Mouse (Mus musculus): Measurements from ENCODE around the gene Dirc2. TPM values are rescaled to one million over a fixed set of nuclear protein-coding genes. Genes with fewer than 3 reads are reported as not detected.

The Dirc2 gene
- polyA plus RNA-seq, 1 experiment from 2014 or later, result 44.9 TPM

- no peak for ATAC-seq (ENCODE audit: low FRiP score)
- Histone ChIP-seq H3K9me3 (ENCODE audit: control insufficient read depth, low read length) (no peaks in the 10 kb centered on the region), H3K4me3 (replicated peaks; ENCODE audit: low read length) (no peak overlapping the region), H3K9ac (no peak overlapping the region), H3K27me3 (ENCODE audit: control insufficient read depth, insufficient read depth, low read length) (no peaks in the 10 kb centered on the region), H3K4me1 (replicated peaks; ENCODE audit: control insufficient read depth, insufficient read depth, low read length) (no peaks in the 10 kb centered on the region), H3K36me3 (replicated peaks; ENCODE audit: control insufficient read depth, insufficient read depth) (peaks cover 13% of the 10 kb centered on the region), H3K27ac (no peak overlapping the region), H3K4me2 (replicated peaks) (no peak overlapping the region)
- 76% methylated on average over 6 of the region's 6 CpGs for WGBS
- no peak for DNase-seq (ENCODE audit: low spot score)
Measured at GRCm38 (mm10) chr16:35791962-35792521, 22.9 kb upstream of the Dirc2 start.

- no peak for DNase-seq (ENCODE audit: low spot score)
- Histone ChIP-seq H3K27ac (no peak overlapping the region), H3K9me3 (ENCODE audit: control insufficient read depth, low read length) (no peaks in the 10 kb centered on the region), H3K27me3 (ENCODE audit: control insufficient read depth, insufficient read depth, low read length) (no peaks in the 10 kb centered on the region), H3K36me3 (replicated peaks; ENCODE audit: control insufficient read depth, insufficient read depth) (peaks cover 13% of the 10 kb centered on the region), H3K4me3 (replicated peaks; ENCODE audit: low read length) (no peak overlapping the region), H3K4me1 (replicated peaks; ENCODE audit: control insufficient read depth, insufficient read depth, low read length) (no peaks in the 10 kb centered on the region), H3K9ac (no peak overlapping the region), H3K4me2 (replicated peaks) (no peak overlapping the region)
- 92% methylated on average over 6 of the region's 6 CpGs for WGBS
- ATAC-seq (ENCODE audit: low FRiP score), result no peak
Measured at GRCm38 (mm10) chr16:35788330-35788729, 19.2 kb upstream of the Dirc2 start.

- H3K36me3 ChIP-seq (replicated peaks; ENCODE audit: control insufficient read depth, insufficient read depth), result peaks cover 13% of the 10 kb centered on the region
- H3K9me3 ChIP-seq (ENCODE audit: control insufficient read depth, low read length), result no peaks in the 10 kb centered on the region
- peak; percentile 79; the same call in 1 of the 2 replicates for ATAC-seq (ENCODE audit: low FRiP score)
- no peak overlapping the region for H3K27ac ChIP-seq
- no peak overlapping the region for H3K9ac ChIP-seq
- WGBS, result 45% methylated on average over 8 of the region's 8 CpGs
- no peak overlapping the region for H3K4me2 ChIP-seq (replicated peaks)
- no peaks in the 10 kb centered on the region for H3K27me3 ChIP-seq (ENCODE audit: control insufficient read depth, insufficient read depth, low read length)
- H3K4me3 ChIP-seq (replicated peaks; ENCODE audit: low read length), result no peak overlapping the region
- DNase-seq (ENCODE audit: low spot score), result no peak
- H3K4me1 ChIP-seq (replicated peaks; ENCODE audit: control insufficient read depth, insufficient read depth, low read length), result no peaks in the 10 kb centered on the region
Measured at GRCm38 (mm10) chr16:35787568-35788189, 18.5 kb upstream of the Dirc2 start.

GRCm38 (mm10) chr16:35787163-35787562 lies 18.0 kb upstream of the Dirc2 start:
- 72% methylated on average over 6 of the region's 6 CpGs for WGBS
- H3K9ac ChIP-seq, result no peak overlapping the region
- H3K4me2 ChIP-seq (replicated peaks), result no peak overlapping the region
- H3K9me3 ChIP-seq (ENCODE audit: control insufficient read depth, low read length), result no peaks in the 10 kb centered on the region
- peak; percentile 40; the same call in 1 of the 2 replicates for ATAC-seq (ENCODE audit: low FRiP score)
- no peaks in the 10 kb centered on the region for H3K27me3 ChIP-seq (ENCODE audit: control insufficient read depth, insufficient read depth, low read length)
- H3K4me3 ChIP-seq (replicated peaks; ENCODE audit: low read length), result no peak overlapping the region
- DNase-seq (ENCODE audit: low spot score), result no peak
- H3K4me1 ChIP-seq (replicated peaks; ENCODE audit: control insufficient read depth, insufficient read depth, low read length), result no peaks in the 10 kb centered on the region
- H3K27ac ChIP-seq, result peak overlapping the region; percentile 39; the same call in 1 of the 2 replicates
- peaks cover 13% of the 10 kb centered on the region for H3K36me3 ChIP-seq (replicated peaks; ENCODE audit: control insufficient read depth, insufficient read depth)

GRCm38 (mm10) chr16:35784134-35784725 lies 15.1 kb upstream of the Dirc2 start:
- 84% methylated on average over 7 of the region's 7 CpGs for WGBS
- no peak for DNase-seq (ENCODE audit: low spot score)
- H3K27ac ChIP-seq, result no peak overlapping the region
- no peak overlapping the region for H3K4me3 ChIP-seq (replicated peaks; ENCODE audit: low read length)
- H3K4me2 ChIP-seq (replicated peaks), result no peak overlapping the region
- ATAC-seq (ENCODE audit: low FRiP score), result no peak
- H3K9ac ChIP-seq, result no peak overlapping the region
- no peaks in the 10 kb centered on the region for H3K27me3 ChIP-seq (ENCODE audit: control insufficient read depth, insufficient read depth, low read length)
- H3K36me3 ChIP-seq (replicated peaks; ENCODE audit: control insufficient read depth, insufficient read depth), result peaks cover 9% of the 10 kb centered on the region
- H3K9me3 ChIP-seq (ENCODE audit: control insufficient read depth, low read length), result no peaks in the 10 kb centered on the region
- H3K4me1 ChIP-seq (replicated peaks; ENCODE audit: control insufficient read depth, insufficient read depth, low read length), result no peaks in the 10 kb centered on the region

GRCm38 (mm10) chr16:35783207-35783573 lies 14.0 kb upstream of the Dirc2 start:
- Histone ChIP-seq H3K4me3 (replicated peaks; ENCODE audit: low read length) (no peak overlapping the region), H3K9ac (no peak overlapping the region), H3K27ac (no peak overlapping the region), H3K4me2 (replicated peaks) (no peak overlapping the region), H3K4me1 (replicated peaks; ENCODE audit: control insufficient read depth, insufficient read depth, low read length) (no peaks in the 10 kb centered on the region), H3K27me3 (ENCODE audit: control insufficient read depth, insufficient read depth, low read length) (no peaks in the 10 kb centered on the region), H3K9me3 (ENCODE audit: control insufficient read depth, low read length) (no peaks in the 10 kb centered on the region), H3K36me3 (replicated peaks; ENCODE audit: control insufficient read depth, insufficient read depth) (peaks cover under 1% of the 10 kb centered on the region; the same call in 1 of the 2 replicates)
- DNase-seq (ENCODE audit: low spot score) (no peak), ATAC-seq (ENCODE audit: low FRiP score) (no peak)
- 89% methylated on average over 3 of the region's 3 CpGs for WGBS

GRCm38 (mm10) chr16:35782451-35783206 lies 13.5 kb upstream of the Dirc2 start:
- no peak overlapping the region for H3K27ac ChIP-seq

GRCm38 (mm10) chr16:35781651-35782050 lies 12.5 kb upstream of the Dirc2 start:
- 87% methylated on average over 5 of the region's 5 CpGs for WGBS
- no peak for ATAC-seq (ENCODE audit: low FRiP score)

More at GRCm38 (mm10) chr16:35782451-35783206, 13.5 kb upstream of the Dirc2 start:
- DNase-seq (ENCODE audit: low spot score) (no peak), ATAC-seq (ENCODE audit: low FRiP score) (no peak)
- Histone ChIP-seq H3K9ac (no peak overlapping the region), H3K36me3 (replicated peaks; ENCODE audit: control insufficient read depth, insufficient read depth) (no peaks in the 10 kb centered on the region; the same call in 1 of the 2 replicates), H3K4me3 (replicated peaks; ENCODE audit: low read length) (no peak overlapping the region), H3K9me3 (ENCODE audit: control insufficient read depth, low read length) (no peaks in the 10 kb centered on the region), H3K4me1 (replicated peaks; ENCODE audit: control insufficient read depth, insufficient read depth, low read length) (no peaks in the 10 kb centered on the region), H3K27me3 (ENCODE audit: control insufficient read depth, insufficient read depth, low read length) (no peaks in the 10 kb centered on the region), H3K4me2 (replicated peaks) (no peak overlapping the region)
- 90% methylated on average over 13 of the region's 13 CpGs for WGBS

GRCm38 (mm10) chr16:35781096-35781495 lies 11.9 kb upstream of the Dirc2 start:
- Histone ChIP-seq H3K9ac (no peak overlapping the region), H3K4me1 (replicated peaks; ENCODE audit: control insufficient read depth, insufficient read depth, low read length) (no peaks in the 10 kb centered on the region), H3K9me3 (ENCODE audit: control insufficient read depth, low read length) (no peaks in the 10 kb centered on the region), H3K4me2 (replicated peaks) (no peak overlapping the region), H3K27me3 (ENCODE audit: control insufficient read depth, insufficient read depth, low read length) (no peaks in the 10 kb centered on the region), H3K27ac (no peak overlapping the region), H3K4me3 (replicated peaks; ENCODE audit: low read length) (no peak overlapping the region), H3K36me3 (replicated peaks; ENCODE audit: control insufficient read depth, insufficient read depth) (no peaks in the 10 kb centered on the region)
- DNase-seq (ENCODE audit: low spot score), result no peak
- 91% methylated on average over 9 of the region's 9 CpGs for WGBS
- ATAC-seq (ENCODE audit: low FRiP score), result no peak

More at GRCm38 (mm10) chr16:35781651-35782050, 12.5 kb upstream of the Dirc2 start:
- no peak overlapping the region for H3K4me3 ChIP-seq (replicated peaks; ENCODE audit: low read length)
- no peaks in the 10 kb centered on the region for H3K27me3 ChIP-seq (ENCODE audit: control insufficient read depth, insufficient read depth, low read length)
- H3K9ac ChIP-seq, result no peak overlapping the region
- H3K27ac ChIP-seq, result no peak overlapping the region
- H3K9me3 ChIP-seq (ENCODE audit: control insufficient read depth, low read length), result no peaks in the 10 kb centered on the region
- no peaks in the 10 kb centered on the region for H3K36me3 ChIP-seq (replicated peaks; ENCODE audit: control insufficient read depth, insufficient read depth)
- DNase-seq (ENCODE audit: low spot score), result no peak
- no peaks in the 10 kb centered on the region for H3K4me1 ChIP-seq (replicated peaks; ENCODE audit: control insufficient read depth, insufficient read depth, low read length)
- no peak overlapping the region for H3K4me2 ChIP-seq (replicated peaks)
